ENCODE assay signal across 7 mouse cellular contexts in genomic region chr8:45480886-45481285, GRCm38 (mm10).
"Had no signal": no experiment of that assay in that cellular context is flagged by ENCODE, and none has a peak within 500 bp of the region (broad histone marks: within the 10 kb centered on the region; RNA-seq: fewer than 3 reads in every experiment).

No protein-coding gene starts in this region.

- DNase-seq: kidney, adult 2 months; kidney, postnatal 25 days; layer of hippocampus, postnatal 36 days; liver, embryonic 13.5 days; lung, adult 2 months; midbrain, embryonic 14.5 days; thymus, postnatal 25 days had no signal
